Mouse (Mus musculus) spleen, adult 12 weeks (tissue): ENCODE measurements around the gene Zfp853.

Experiments
- DNase-seq: peaks from one replicate; pipeline ENCODE4 v3.0.0; 2022; ENCODE audit warnings: low spot score

Zfp853 gene

GRCm38 (mm10) chr5:143253186-143253880, 40.1 kb downstream of the Zfp853 start:
- DNase-seq, result no peak

DNA sequence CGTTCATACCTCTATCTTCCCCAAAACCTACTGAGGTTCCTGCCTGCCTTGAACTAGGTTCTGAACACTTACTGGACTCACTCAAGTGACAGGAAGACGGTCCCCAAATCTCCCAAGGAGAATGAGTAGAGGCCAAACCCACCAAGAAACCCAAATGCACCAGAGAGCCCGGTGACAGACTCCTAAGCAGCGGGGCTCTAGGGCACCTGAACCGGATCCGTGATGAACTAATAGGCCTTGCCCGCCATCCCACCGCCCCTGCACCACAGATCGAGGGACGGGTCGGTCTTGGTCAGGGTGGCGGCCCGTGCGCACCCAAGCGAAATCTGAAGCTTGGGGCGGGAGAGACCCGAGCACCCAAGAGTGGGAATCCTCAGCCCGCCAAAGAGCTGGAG, 40.6 kb downstream of the Zfp853 start:
- DNase-seq, result no peak

GRCm38 (mm10) chr5:143252039-143252438, 41.4 kb downstream of the Zfp853 start:
- no peak for DNase-seq

- no peak for DNase-seq
Measured at GRCm38 (mm10) chr5:143244926-143245325, 48.5 kb downstream of the Zfp853 start.
